18 mouse cellular contexts compared by ENCODE assay signal in the genomic region with DNA sequence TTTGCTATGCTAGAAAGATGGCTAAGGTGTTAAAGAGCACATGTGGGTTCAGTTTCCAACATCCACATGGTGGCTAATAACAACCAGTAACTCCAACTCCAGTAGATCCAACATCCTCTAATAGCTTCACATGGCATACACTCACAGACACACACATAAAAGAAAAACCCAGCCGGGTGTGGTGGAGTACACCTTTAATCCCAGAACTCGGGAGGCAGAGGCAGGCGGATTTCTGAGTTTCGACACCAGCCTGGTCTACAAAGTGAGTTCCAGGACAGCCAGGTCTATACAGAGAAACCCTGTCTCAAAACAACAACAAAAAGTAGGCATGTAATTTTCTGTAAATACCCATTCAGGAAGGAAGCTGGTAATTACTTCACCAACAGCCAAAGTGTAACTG. TPM values are rescaled to one million over a fixed set of nuclear protein-coding genes. Genes with fewer than 3 reads are reported as not detected.
DNase-seq lines count a peak whose midpoint lies in the region; ATAC-seq and TF ChIP-seq lines count a peak whose summit lies in the region.
"Had no signal": no experiment of that assay in that cellular context is flagged by ENCODE, and none has a peak within 500 bp of the region (broad histone marks: within the 10 kb centered on the region; RNA-seq: fewer than 3 reads in every experiment).

No protein-coding gene starts in this region.

- DNase-seq in neural tube, embryonic 11.5 days (ENCODE audit: low spot score) = no peak
- DNase-seq in liver, embryonic 14.5 days (ENCODE audit: low read depth in 3 of 3, low spot score in 3 of 3) = no peak
- DNase-seq in cerebellum, adult 9-10 months = no peak
- DNase-seq: adrenal gland, adult 8-10 months; cerebellum, adult 8-10 months; embryo, embryonic 11 days; lung, postnatal 14 days; thymus, adult 18-20 months had no signal

- H3K4me3 ChIP-seq in hindbrain, embryonic 12.5 days = no peak overlapping the region
- no peak overlapping the region for H3K4me3 ChIP-seq in hindbrain, embryonic 16.5 days (ENCODE audit: low read length)
- no peak overlapping the region for H3K4me3 ChIP-seq in neural tube, embryonic 11.5 days (ENCODE audit: low read depth, low read length)
- no peak overlapping the region for H3K4me3 ChIP-seq in neural tube, embryonic 15.5 days (replicated peaks)
- peak overlapping the region; percentile 98 for H3K4me3 ChIP-seq in forebrain, embryonic 12.5 days (replicated peaks)
- H3K4me3 ChIP-seq in liver, embryonic 14.5 days (ENCODE audit: insufficient read depth in 1 of 2, low read depth in 2 of 2, low read length in 2 of 2) = no peak overlapping the region
- no peak overlapping the region for H3K4me3 ChIP-seq in intestine, embryonic 16.5 days (ENCODE audit: low read length)
- H3K4me3 ChIP-seq: left cerebral cortex, adult 2 months had no signal

- H3K4me1 ChIP-seq in hindbrain, embryonic 12.5 days = peaks cover 15% of the 10 kb centered on the region
- H3K4me1 ChIP-seq in hindbrain, embryonic 16.5 days (ENCODE audit: control insufficient read depth, insufficient read depth, low read depth, low read length) = peaks cover 14% of the 10 kb centered on the region
- peaks cover 5% of the 10 kb centered on the region; the same call in 1 of the 2 replicates for H3K4me1 ChIP-seq in neural tube, embryonic 11.5 days (ENCODE audit: control insufficient read depth, insufficient read depth, low read length)
- peaks cover 23% of the 10 kb centered on the region for H3K4me1 ChIP-seq in neural tube, embryonic 15.5 days
- H3K4me1 ChIP-seq in forebrain, embryonic 12.5 days = peaks cover 21% of the 10 kb centered on the region
- peaks cover 12 to 18% of the 10 kb centered on the region in 2 experiments for H3K4me1 ChIP-seq in liver, embryonic 14.5 days (replicated peaks; ENCODE audit: control insufficient read depth in 2 of 2, insufficient read depth in 2 of 2, low read length in 1 of 2)
- peaks cover 12% of the 10 kb centered on the region for H3K4me1 ChIP-seq in intestine, embryonic 16.5 days (ENCODE audit: control insufficient read depth, insufficient read depth, low read length)

- no peak for ATAC-seq in hindbrain, embryonic 12.5 days (ENCODE audit: low FRiP score)
- ATAC-seq in hindbrain, embryonic 16.5 days = no peak
- no peak for ATAC-seq in neural tube, embryonic 11.5 days (ENCODE audit: insufficient read depth, low FRiP score, low TSS enrichment)
- ATAC-seq in neural tube, embryonic 15.5 days (ENCODE audit: low FRiP score) = no peak
- no peak for ATAC-seq in forebrain, embryonic 12.5 days (ENCODE audit: low FRiP score)
- ATAC-seq in liver, embryonic 14.5 days (ENCODE audit: insufficient read depth) = no peak
- ATAC-seq in intestine, embryonic 16.5 days = no peak
- ATAC-seq: inflammation-experienced regulatory T-cells, adult 6 months had no signal

- H3K27me3 ChIP-seq in hindbrain, embryonic 12.5 days = no peaks in the 10 kb centered on the region
- H3K27me3 ChIP-seq in hindbrain, embryonic 16.5 days (replicated peaks; ENCODE audit: control insufficient read depth, insufficient read depth, low read length) = no peaks in the 10 kb centered on the region
- no peaks in the 10 kb centered on the region for H3K27me3 ChIP-seq in neural tube, embryonic 11.5 days (ENCODE audit: control insufficient read depth, insufficient read depth, low read length)
- no peaks in the 10 kb centered on the region for H3K27me3 ChIP-seq in neural tube, embryonic 15.5 days (replicated peaks)
- no peaks in the 10 kb centered on the region for H3K27me3 ChIP-seq in forebrain, embryonic 12.5 days
- H3K27me3 ChIP-seq in liver, embryonic 14.5 days (ENCODE audit: control insufficient read depth, insufficient read depth, low read length) = no peaks in the 10 kb centered on the region
- no peaks in the 10 kb centered on the region for H3K27me3 ChIP-seq in intestine, embryonic 16.5 days (replicated peaks; ENCODE audit: control insufficient read depth, insufficient read depth, low read length)
- H3K27me3 ChIP-seq: heart, embryonic 15.5 days; limb, embryonic 15.5 days; neural tube, embryonic 13.5 days had no signal

- TF ChIP-seq CTCF in liver, embryonic 14.5 days (IDR thresholded peaks at IDR 0.05; ENCODE audit: low read depth) = no peak

- TF ChIP-seq EP300 in liver, embryonic 14.5 days (IDR thresholded peaks at IDR 0.05; ENCODE audit: low read depth) = no peak

- H3K9ac ChIP-seq in hindbrain, embryonic 12.5 days = no peak overlapping the region
- H3K9ac ChIP-seq in hindbrain, embryonic 16.5 days (ENCODE audit: low read depth, low read length) = no peak overlapping the region
- no peak overlapping the region for H3K9ac ChIP-seq in neural tube, embryonic 11.5 days (ENCODE audit: low read length)
- no peak overlapping the region for H3K9ac ChIP-seq in neural tube, embryonic 15.5 days (replicated peaks)
- no peak overlapping the region for H3K9ac ChIP-seq in forebrain, embryonic 12.5 days
- H3K9ac ChIP-seq in liver, embryonic 14.5 days (replicated peaks) = no peak overlapping the region
- no peak overlapping the region for H3K9ac ChIP-seq in intestine, embryonic 16.5 days (ENCODE audit: low read depth, low read length)
- H3K9ac ChIP-seq: limb, embryonic 15.5 days; neural tube, embryonic 13.5 days had no signal

- peak overlapping the region; percentile 11; the same call in 1 of the 2 replicates for H3K4me2 ChIP-seq in hindbrain, embryonic 12.5 days (replicated peaks)
- no peak overlapping the region for H3K4me2 ChIP-seq in hindbrain, embryonic 16.5 days (ENCODE audit: low read length)
- H3K4me2 ChIP-seq in neural tube, embryonic 11.5 days (ENCODE audit: low read depth) = 0 out of 2 replicates have a peak overlapping the region, but pooled peaks have one; percentile 16
- H3K4me2 ChIP-seq in neural tube, embryonic 15.5 days = no peak overlapping the region
- H3K4me2 ChIP-seq in forebrain, embryonic 12.5 days = peak overlapping the region; percentile 72
- H3K4me2 ChIP-seq in liver, embryonic 14.5 days (ENCODE audit: low read depth) = peak overlapping the region; percentile 90
- H3K4me2 ChIP-seq in intestine, embryonic 16.5 days (ENCODE audit: low read depth, low read length) = no peak overlapping the region

- no peaks in the 10 kb centered on the region for H3K9me3 ChIP-seq in hindbrain, embryonic 12.5 days (replicated peaks)
- H3K9me3 ChIP-seq in hindbrain, embryonic 16.5 days (ENCODE audit: control insufficient read depth, low read length) = no peaks in the 10 kb centered on the region
- H3K9me3 ChIP-seq in neural tube, embryonic 11.5 days (ENCODE audit: control insufficient read depth, low read length) = no peaks in the 10 kb centered on the region
- no peaks in the 10 kb centered on the region for H3K9me3 ChIP-seq in neural tube, embryonic 15.5 days (replicated peaks)
- H3K9me3 ChIP-seq in forebrain, embryonic 12.5 days = no peaks in the 10 kb centered on the region
- H3K9me3 ChIP-seq in liver, embryonic 14.5 days (ENCODE audit: control insufficient read depth, low read length) = no peaks in the 10 kb centered on the region
- no peaks in the 10 kb centered on the region for H3K9me3 ChIP-seq in intestine, embryonic 16.5 days (ENCODE audit: control insufficient read depth, low read length)
- H3K9me3 ChIP-seq: heart, embryonic 15.5 days; limb, embryonic 15.5 days; neural tube, embryonic 13.5 days had no signal

- peaks cover 20% of the 10 kb centered on the region for H3K36me3 ChIP-seq in hindbrain, embryonic 12.5 days
- no peaks in the 10 kb centered on the region; the same call in 1 of the 2 replicates for H3K36me3 ChIP-seq in hindbrain, embryonic 16.5 days (ENCODE audit: control insufficient read depth, insufficient read depth, low read length)
- H3K36me3 ChIP-seq in neural tube, embryonic 11.5 days (ENCODE audit: control insufficient read depth, insufficient read depth, low read length) = peaks cover 7% of the 10 kb centered on the region
- H3K36me3 ChIP-seq in neural tube, embryonic 15.5 days = peaks cover 15% of the 10 kb centered on the region
- H3K36me3 ChIP-seq in forebrain, embryonic 12.5 days (replicated peaks) = peaks cover 35% of the 10 kb centered on the region
- peaks cover 31% of the 10 kb centered on the region for H3K36me3 ChIP-seq in liver, embryonic 14.5 days (replicated peaks; ENCODE audit: control insufficient read depth, insufficient read depth, low read depth)
- peaks cover 2% of the 10 kb centered on the region; the same call in 1 of the 2 replicates for H3K36me3 ChIP-seq in intestine, embryonic 16.5 days (ENCODE audit: control insufficient read depth, insufficient read depth, low read length)

- WGBS in hindbrain, embryonic 12.5 days = 95% methylated on average over 4 of the region's 4 CpGs
- 92% methylated on average over 4 of the region's 4 CpGs for WGBS in hindbrain, embryonic 16.5 days
- WGBS in neural tube, embryonic 11.5 days = 93% methylated on average over 4 of the region's 4 CpGs
- WGBS in neural tube, embryonic 15.5 days = 97% methylated on average over 4 of the region's 4 CpGs
- 93% methylated on average over 4 of the region's 4 CpGs for WGBS in forebrain, embryonic 12.5 days
- 79% methylated on average over 4 of the region's 4 CpGs for WGBS in liver, embryonic 14.5 days (ENCODE audit: insufficient replicate concordance)
- WGBS in intestine, embryonic 16.5 days = 91% methylated on average over 4 of the region's 4 CpGs

- H3K27ac ChIP-seq in hindbrain, embryonic 12.5 days = no peak overlapping the region
- no peak overlapping the region for H3K27ac ChIP-seq in hindbrain, embryonic 16.5 days (ENCODE audit: low read depth, low read length)
- no peak overlapping the region for H3K27ac ChIP-seq in neural tube, embryonic 11.5 days (ENCODE audit: low read depth, low read length)
- H3K27ac ChIP-seq in neural tube, embryonic 15.5 days (replicated peaks) = no peak overlapping the region
- no peak overlapping the region for H3K27ac ChIP-seq in forebrain, embryonic 12.5 days
- H3K27ac ChIP-seq in liver, embryonic 14.5 days = no peak overlapping the region
- no peak overlapping the region for H3K27ac ChIP-seq in intestine, embryonic 16.5 days (ENCODE audit: low read length)
- H3K27ac ChIP-seq: heart, embryonic 15.5 days; left cerebral cortex, adult 2 months; limb, embryonic 15.5 days; neural tube, embryonic 13.5 days had no signal

RNA-seq across cellular contexts. Expression of gene Nasp, which starts 2.9 kb away (rescaled TPM):
- polyA plus RNA-seq in hindbrain, embryonic 12.5 days (2016; fragmentation: Nextera tagmentation; extraction: Ambion mirVana) = 183 and 186 TPM in 2 replicates
- 80.6 and 88.1 TPM in 2 replicates for polyA plus RNA-seq in hindbrain, embryonic 16.5 days (2015; fragmentation: Nextera tagmentation; extraction: Ambion mirVana)
- 256 and 265 TPM in 2 replicates for polyA plus RNA-seq in neural tube, embryonic 11.5 days (2014; fragmentation: Nextera tagmentation; extraction: Ambion mirVana)
- polyA plus RNA-seq in neural tube, embryonic 15.5 days (2015; fragmentation: Nextera tagmentation; extraction: Ambion mirVana) = 79.3 and 93.1 TPM in 2 replicates
- 296 TPM in 2 replicates for polyA plus RNA-seq in forebrain, embryonic 12.5 days (2016; fragmentation: Nextera tagmentation; extraction: Ambion mirVana)
- polyA plus RNA-seq in liver, embryonic 14.5 days (2012; rRNA removed) = 19.2 and 38.1 TPM in 2 replicates
- polyA plus RNA-seq in liver, embryonic 14.5 days (2014; fragmentation: Nextera tagmentation; extraction: Ambion mirVana) = 61.5 and 66.6 TPM in 2 replicates
- 74.0 and 89.8 TPM in 2 replicates for polyA plus RNA-seq in intestine, embryonic 16.5 days (2015; fragmentation: Nextera tagmentation; extraction: Ambion mirVana)

RNA-seq across cellular contexts. Expression of gene Akr1a1, which starts 26.6 kb away (rescaled TPM):
- 566 and 569 TPM in 2 replicates for polyA plus RNA-seq in hindbrain, embryonic 12.5 days (2016; fragmentation: Nextera tagmentation; extraction: Ambion mirVana)
- 763 and 799 TPM in 2 replicates for polyA plus RNA-seq in hindbrain, embryonic 16.5 days (2015; fragmentation: Nextera tagmentation; extraction: Ambion mirVana)
- 614 and 619 TPM in 2 replicates for polyA plus RNA-seq in neural tube, embryonic 11.5 days (2014; fragmentation: Nextera tagmentation; extraction: Ambion mirVana)
- 717 and 746 TPM in 2 replicates for polyA plus RNA-seq in neural tube, embryonic 15.5 days (2015; fragmentation: Nextera tagmentation; extraction: Ambion mirVana)
- polyA plus RNA-seq in forebrain, embryonic 12.5 days (2016; fragmentation: Nextera tagmentation; extraction: Ambion mirVana) = 513 and 521 TPM in 2 replicates
- polyA plus RNA-seq in liver, embryonic 14.5 days (2012; rRNA removed) = 176 and 194 TPM in 2 replicates
- 275 and 295 TPM in 2 replicates for polyA plus RNA-seq in liver, embryonic 14.5 days (2014; fragmentation: Nextera tagmentation; extraction: Ambion mirVana)
- 928 and 934 TPM in 2 replicates for polyA plus RNA-seq in intestine, embryonic 16.5 days (2015; fragmentation: Nextera tagmentation; extraction: Ambion mirVana)

RNA-seq across cellular contexts. Expression of gene Ccdc17, which starts 28.4 kb away (rescaled TPM):
- polyA plus RNA-seq in hindbrain, embryonic 12.5 days (2016; fragmentation: Nextera tagmentation; extraction: Ambion mirVana) = 3.8 and 4.8 TPM in 2 replicates
- polyA plus RNA-seq in hindbrain, embryonic 16.5 days (2015; fragmentation: Nextera tagmentation; extraction: Ambion mirVana) = 4.0 and 5.6 TPM in 2 replicates
- polyA plus RNA-seq in neural tube, embryonic 11.5 days (2014; fragmentation: Nextera tagmentation; extraction: Ambion mirVana) = 2.3 and 2.4 TPM in 2 replicates
- 3.0 and 4.5 TPM in 2 replicates for polyA plus RNA-seq in neural tube, embryonic 15.5 days (2015; fragmentation: Nextera tagmentation; extraction: Ambion mirVana)
- 2.5 and 4.6 TPM in 2 replicates for polyA plus RNA-seq in forebrain, embryonic 12.5 days (2016; fragmentation: Nextera tagmentation; extraction: Ambion mirVana)
- 1.9 and 2.1 TPM in 2 replicates for polyA plus RNA-seq in liver, embryonic 14.5 days (2012; rRNA removed)
- 1.9 and 2.0 TPM in 2 replicates for polyA plus RNA-seq in liver, embryonic 14.5 days (2014; fragmentation: Nextera tagmentation; extraction: Ambion mirVana)
- 6.1 and 6.4 TPM in 2 replicates for polyA plus RNA-seq in intestine, embryonic 16.5 days (2015; fragmentation: Nextera tagmentation; extraction: Ambion mirVana)

Comparison
In these comparisons a context has a peak if more than half of its experiments do, and no peak if none do; other contexts are left out.
1. H3K4me2 ChIP-seq: peak in hindbrain, embryonic 12.5 days (single experiment), neural tube, embryonic 11.5 days (single experiment), forebrain, embryonic 12.5 days (single experiment) and liver, embryonic 14.5 days (single experiment); none in hindbrain, embryonic 16.5 days (single experiment), neural tube, embryonic 15.5 days (single experiment) and intestine, embryonic 16.5 days (single experiment).